9 mouse cellular contexts compared by ENCODE assay signal in genomic region chr8:123789970-123790369, GRCm38 (mm10). TPM values are rescaled to one million over a fixed set of nuclear protein-coding genes. Genes with fewer than 3 reads are reported as not detected.
DNase-seq lines count a peak whose midpoint lies in the region; ATAC-seq lines count a peak whose summit lies in the region.
"Had no signal": no experiment of that assay in that cellular context is flagged by ENCODE, and none has a peak within 500 bp of the region (broad histone marks: within the 10 kb centered on the region; RNA-seq: fewer than 3 reads in every experiment).

No protein-coding gene starts in this region.

- DNase-seq in kidney, adult 11 months = peak; percentile 74
- peak; percentile 92 to 95 for DNase-seq in cerebellum, adult 18-20 months
- peak; percentile 85 for DNase-seq in induced T-regulatory cell, adult 2 months (ENCODE audit: low read depth)
- peak; percentile 87 to 90 for DNase-seq in left cerebral cortex, postnatal 25 days (ENCODE audit: low spot score in 2 of 2)
- DNase-seq in splenic B cell, adult 2 months (ENCODE audit: low read depth, low spot score) = peak; percentile 67

- WGBS in kidney, embryonic 16.5 days = 3% methylated on average over 4 of the region's 4 CpGs

- H3K27ac ChIP-seq in kidney, embryonic 16.5 days (ENCODE audit: low read length) = no peak overlapping the region

- H3K9ac ChIP-seq in kidney, embryonic 16.5 days (replicated peaks; ENCODE audit: low read length) = no peak overlapping the region

- no peaks in the 10 kb centered on the region for H3K36me3 ChIP-seq in kidney, embryonic 16.5 days (ENCODE audit: insufficient read depth, low read length)
- H3K36me3 ChIP-seq in splenic B cell, adult 2 months (ENCODE audit: control insufficient read depth, insufficient read depth, low read length, poor library complexity, severe bottlenecking) = no peaks in the 10 kb centered on the region

- peaks cover 41% of the 10 kb centered on the region for H3K4me1 ChIP-seq in kidney, embryonic 16.5 days (ENCODE audit: insufficient read depth, low read length)

- ATAC-seq in kidney, embryonic 16.5 days (ENCODE audit: low FRiP score, low TSS enrichment) = no peak
- ATAC-seq in frontal cortex, adult (ENCODE audit: low TSS enrichment) = peak; percentile 72
- peak; percentile 44; the same call in 1 of the 2 replicates for ATAC-seq in monocyte, adult 5-6 weeks (replicated peaks; ENCODE audit: insufficient number of reproducible peaks, low FRiP score, low TSS enrichment, poor library complexity, severe bottlenecking)

- H3K4me3 ChIP-seq in kidney, embryonic 16.5 days (ENCODE audit: low read length) = no peak overlapping the region

- peaks cover 3% of the 10 kb centered on the region; the same call in 1 of the 2 replicates for H3K27me3 ChIP-seq in kidney, embryonic 16.5 days (ENCODE audit: insufficient read depth, low read length)
- H3K27me3 ChIP-seq in splenic B cell, adult 2 months (ENCODE audit: control insufficient read depth, insufficient read depth, low read length, poor library complexity, severe bottlenecking) = no peaks in the 10 kb centered on the region

- intact Hi-C loops in left cerebral cortex, postnatal 25 days (cut with DNase I) = loop anchor here (1.0 to 5.0 kb wide), 2 partner anchors 42 to 132 kb away; no protein-coding TSS in a partner anchor

- no peak overlapping the region for H3K4me2 ChIP-seq in kidney, embryonic 16.5 days (replicated peaks; ENCODE audit: low read depth, low read length)

- H3K9me3 ChIP-seq in kidney, embryonic 16.5 days (ENCODE audit: low read length) = no peaks in the 10 kb centered on the region

RNA-seq across cellular contexts. Expression of gene Rab4a, which starts 15.8 kb away (rescaled TPM):
- polyA plus RNA-seq in kidney, embryonic 16.5 days (2015; fragmentation: Nextera tagmentation; extraction: Ambion mirVana) = 50.8 and 51.5 TPM in 2 replicates
- 10 to 100 TPM; 45.0 to 47.0 TPM for total RNA-seq in left cerebral cortex, postnatal 25 days (2021)
- 0.68 to 0.86 TPM (median 0.75 TPM) in 3 replicates for total RNA-seq in monocyte, adult 5-6 weeks (2017)
- total RNA-seq: neutrophil, adult 5-6 weeks had no signal

Comparison
In these comparisons a context has a peak if more than half of its experiments do, and no peak if none do; other contexts are left out.
1. RNA of gene Rab4a, which starts 15.8 kb away (total RNA-seq): 45.0 to 47.0 TPM in left cerebral cortex, postnatal 25 days; 0.68 to 0.86 TPM in monocyte, adult 5-6 weeks; every median in the first group is over 10 times any median in the second.
2. Peak in every context shown above with its lines, with median percentiles within 50 percentile points of each other: DNase-seq.